Mouse (Mus musculus): ENCODE measurements around the gene Gm10354.
"Not testable (repeated sequence)": the region's sequence is repeated elsewhere in the genome, so short reads cannot be mapped to it uniquely, and the experiment has no call there.

Gm10354 gene

GRCm38 (mm10) chr5:14978835-14979234, at the start of gene Gm10354:
Gene Gm10354, minus strand, starts transcription at chr5:14978935.
- DNase-seq = not testable (repeated sequence)

- not testable (repeated sequence) for DNase-seq
Measured at GRCm38 (mm10) chr5:15024316-15024715, 45.6 kb upstream of the Gm10354 start.

- DNase-seq = not testable (repeated sequence)
Measured at GRCm38 (mm10) chr5:15020067-15020466, 41.3 kb upstream of the Gm10354 start.

GRCm38 (mm10) chr5:15010639-15011582, 32.2 kb upstream of the Gm10354 start:
- not testable (repeated sequence) for DNase-seq

GRCm38 (mm10) chr5:15006907-15007306, 28.2 kb upstream of the Gm10354 start:
- DNase-seq = not testable (repeated sequence)

- DNase-seq = not testable (repeated sequence)
Measured at GRCm38 (mm10) chr5:15006288-15006687, 27.6 kb upstream of the Gm10354 start.

- not testable (repeated sequence) for DNase-seq
Measured at GRCm38 (mm10) chr5:15005584-15005983, 26.8 kb upstream of the Gm10354 start.

GRCm38 (mm10) chr5:15004569-15005562, 26.1 kb upstream of the Gm10354 start:
- DNase-seq = not testable (repeated sequence)

GRCm38 (mm10) chr5:14998077-14998476, 19.3 kb upstream of the Gm10354 start:
- not testable (repeated sequence) for DNase-seq

- not testable (repeated sequence) for DNase-seq
Measured at GRCm38 (mm10) chr5:14997556-14997955, 18.8 kb upstream of the Gm10354 start.

GRCm38 (mm10) chr5:14996670-14997249, 18.0 kb upstream of the Gm10354 start:
- not testable (repeated sequence) for DNase-seq

- not testable (repeated sequence) for DNase-seq
Measured at GRCm38 (mm10) chr5:14994124-14994523, 15.4 kb upstream of the Gm10354 start.

- not testable (repeated sequence) for DNase-seq
Measured at GRCm38 (mm10) chr5:14990375-14991158, 11.8 kb upstream of the Gm10354 start.

- DNase-seq = not testable (repeated sequence)
Measured at GRCm38 (mm10) chr5:14986649-14987387, 8.1 kb upstream of the Gm10354 start.

GRCm38 (mm10) chr5:14977368-14977767, 1.4 kb downstream of the Gm10354 start:
- DNase-seq = not testable (repeated sequence)

- DNase-seq = not testable (repeated sequence)
Measured at GRCm38 (mm10) chr5:14975294-14975693, 3.4 kb downstream of the Gm10354 start.

- DNase-seq = not testable (repeated sequence)
Measured at GRCm38 (mm10) chr5:14972841-14973240, 5.9 kb downstream of the Gm10354 start.

- peak; percentile 4 for DNase-seq
Measured at GRCm38 (mm10) chr5:14963821-14964220, 14.9 kb downstream of the Gm10354 start.

- DNase-seq = not testable (repeated sequence)
Measured at GRCm38 (mm10) chr5:14961502-14961901, 17.2 kb downstream of the Gm10354 start.

GRCm38 (mm10) chr5:14955928-14956706, 22.6 kb downstream of the Gm10354 start:
- DNase-seq = not testable (repeated sequence)

All from right cerebral cortex, postnatal 14 days (tissue).